Comparison of ENCODE assay signal across 17 mouse cellular contexts in genomic region chr19:26877180-26877775, GRCm38 (mm10). TPM values are rescaled to one million over a fixed set of nuclear protein-coding genes. Genes with fewer than 3 reads are reported as not detected.
DNase-seq lines count a peak whose midpoint lies in the region; ATAC-seq and TF ChIP-seq lines count a peak whose summit lies in the region.
"Had no signal": no experiment of that assay in that cellular context is flagged by ENCODE, and none has a peak within 500 bp of the region (broad histone marks: within the 10 kb centered on the region; RNA-seq: fewer than 3 reads in every experiment).

No protein-coding gene starts in this region.

- no peak for TF ChIP-seq CTCF in kidney, adult 2 months (conservative IDR thresholded peaks at IDR 0.05; ENCODE audit: insufficient read depth, insufficient read length, low read depth, low read length)
- no peak for TF ChIP-seq CTCF in stomach, postnatal 0 days (IDR thresholded peaks at IDR 0.05; ENCODE audit: low read depth)

- peaks cover 2% of the 10 kb centered on the region; the same call in 1 of the 2 replicates for H3K4me1 ChIP-seq in kidney, adult 2 months (ENCODE audit: control insufficient read depth, insufficient read depth, low read length)
- H3K4me1 ChIP-seq in midbrain, embryonic 13.5 days (replicated peaks): peaks cover 19% of the 10 kb centered on the region
- H3K4me1 ChIP-seq in midbrain, embryonic 15.5 days: peaks cover 10% of the 10 kb centered on the region; the same call in 1 of the 2 replicates
- H3K4me1 ChIP-seq in stomach, postnatal 0 days (replicated peaks; ENCODE audit: control insufficient read depth, insufficient read depth): no peaks in the 10 kb centered on the region

- 32% methylated on average over 10 of the region's 10 CpGs for WGBS in kidney, adult 2 months
- 9% methylated on average over 10 of the region's 10 CpGs for WGBS in midbrain, embryonic 13.5 days
- 14% methylated on average over 10 of the region's 10 CpGs for WGBS in midbrain, embryonic 15.5 days
- WGBS in stomach, postnatal 0 days: 36% methylated on average over 10 of the region's 10 CpGs

- H3K4me2 ChIP-seq in midbrain, embryonic 13.5 days (replicated peaks): no peak overlapping the region
- H3K4me2 ChIP-seq in midbrain, embryonic 15.5 days: no peak overlapping the region
- H3K4me2 ChIP-seq in stomach, postnatal 0 days (replicated peaks; ENCODE audit: low read depth): no peak overlapping the region

- H3K9ac ChIP-seq in midbrain, embryonic 13.5 days (replicated peaks): no peak overlapping the region
- H3K9ac ChIP-seq in midbrain, embryonic 15.5 days: no peak overlapping the region
- H3K9ac ChIP-seq in stomach, postnatal 0 days (ENCODE audit: low read length): no peak overlapping the region

- H3K9me3 ChIP-seq in midbrain, embryonic 13.5 days: no peaks in the 10 kb centered on the region; the same call in 1 of the 2 replicates
- no peaks in the 10 kb centered on the region for H3K9me3 ChIP-seq in midbrain, embryonic 15.5 days
- no peaks in the 10 kb centered on the region for H3K9me3 ChIP-seq in stomach, postnatal 0 days (ENCODE audit: control insufficient read depth, low read length)

- TF ChIP-seq POLR2A in kidney, adult 2 months (IDR thresholded peaks at IDR 0.05; ENCODE audit: low read depth, low read length): no peak

- no peak overlapping the region for H3K27ac ChIP-seq in kidney, adult 2 months (ENCODE audit: insufficient read depth, low read depth, low read length)
- peak overlapping the region; percentile 4; the same call in 1 of the 2 replicates for H3K27ac ChIP-seq in midbrain, embryonic 13.5 days
- H3K27ac ChIP-seq in midbrain, embryonic 15.5 days: no peak overlapping the region
- no peak overlapping the region for H3K27ac ChIP-seq in stomach, postnatal 0 days (replicated peaks)
- H3K27ac ChIP-seq: gastrocnemius, adult 2 months had no signal

- TF ChIP-seq EP300 in stomach, postnatal 0 days (optimal IDR thresholded peaks at IDR 0.05): no peak

- no peaks in the 10 kb centered on the region for H3K27me3 ChIP-seq in kidney, adult 2 months (replicated peaks; ENCODE audit: control insufficient read depth, insufficient read depth, low read length)
- no peaks in the 10 kb centered on the region for H3K27me3 ChIP-seq in midbrain, embryonic 13.5 days
- H3K27me3 ChIP-seq in midbrain, embryonic 15.5 days (replicated peaks): no peaks in the 10 kb centered on the region
- H3K27me3 ChIP-seq in stomach, postnatal 0 days (ENCODE audit: control insufficient read depth, insufficient read depth, low read length): no peaks in the 10 kb centered on the region
- H3K27me3 ChIP-seq: CH12.LX had no signal

- no peak for ATAC-seq in midbrain, embryonic 13.5 days
- ATAC-seq in midbrain, embryonic 15.5 days (replicated peaks): no peak
- no peak for ATAC-seq in stomach, postnatal 0 days (ENCODE audit: low FRiP score, low TSS enrichment)

- peak; percentile 22 to 35 for DNase-seq in cerebellum, postnatal 10 days
- no peak for DNase-seq in cerebellum, adult 9-11 months
- peak; percentile 7 for DNase-seq in kidney, adult 2 months
- no peak for DNase-seq in kidney, adult 8-10 months
- DNase-seq in urinary bladder, adult 2 months (ENCODE audit: low spot score): no peak
- DNase-seq in stomach, postnatal 0 days (ENCODE audit: low spot score): no peak
- DNase-seq: adrenal gland, adult 8-10 months; cerebellum, adult 9-10 months; gastrocnemius, adult 2 months; left cerebral cortex, postnatal 4 days; thymus, postnatal 14 days had no signal

- no peaks in the 10 kb centered on the region for H3K36me3 ChIP-seq in kidney, adult 2 months (ENCODE audit: control insufficient read depth, insufficient read depth, low read length)
- H3K36me3 ChIP-seq in midbrain, embryonic 13.5 days: no peaks in the 10 kb centered on the region
- H3K36me3 ChIP-seq in midbrain, embryonic 15.5 days (replicated peaks): no peaks in the 10 kb centered on the region
- no peaks in the 10 kb centered on the region for H3K36me3 ChIP-seq in stomach, postnatal 0 days (ENCODE audit: control insufficient read depth, insufficient read depth, low read length)

- H3K4me3 ChIP-seq in kidney, adult 2 months (ENCODE audit: insufficient read depth, low read depth, low read length): no peak overlapping the region
- H3K4me3 ChIP-seq in midbrain, embryonic 13.5 days (replicated peaks): no peak overlapping the region
- H3K4me3 ChIP-seq in midbrain, embryonic 15.5 days: no peak overlapping the region
- H3K4me3 ChIP-seq in stomach, postnatal 0 days (ENCODE audit: low read depth, low read length): no peak overlapping the region
- H3K4me3 ChIP-seq: gastrocnemius, adult 2 months had no signal

RNA-seq across cellular contexts. Expression of gene Gm815, which starts 8.4 kb away (rescaled TPM):
- not detected in 2 replicates for polyA plus RNA-seq in kidney, adult 2 months (2012; rRNA removed)
- polyA plus RNA-seq in midbrain, embryonic 13.5 days (2015; fragmentation: Nextera tagmentation; extraction: Ambion mirVana): not detected in 2 replicates
- polyA plus RNA-seq in midbrain, embryonic 15.5 days (2015; fragmentation: Nextera tagmentation; extraction: Ambion mirVana): not detected in 2 replicates
- not detected in 2 replicates for polyA plus RNA-seq in urinary bladder, adult 2 months (2012; rRNA removed)
- polyA plus RNA-seq in stomach, postnatal 0 days (2015; fragmentation: Nextera tagmentation; extraction: Ambion mirVana): not detected in 2 replicates
- polyA plus RNA-seq: liver, embryonic 16.5 days; neural tube, embryonic 11.5 days; stomach, embryonic 14.5 days had no signal

Comparison
In these comparisons a context has a peak if more than half of its experiments do, and no peak if none do; other contexts are left out.
1. DNase-seq: peak in cerebellum, postnatal 10 days (2 of 2) and kidney, adult 2 months (single experiment); none in cerebellum, adult 9-11 months (single experiment), kidney, adult 8-10 months (0 of 2), urinary bladder, adult 2 months (single experiment) and stomach, postnatal 0 days (single experiment).